Comparison of ENCODE assay signal across 18 mouse cellular contexts in genomic region chr11:8716858-8717257, GRCm38 (mm10). TPM values are rescaled to one million over a fixed set of nuclear protein-coding genes. Genes with fewer than 3 reads are reported as not detected.
DNase-seq lines count a peak whose midpoint lies in the region; ATAC-seq and TF ChIP-seq lines count a peak whose summit lies in the region.
"Had no signal": no experiment of that assay in that cellular context is flagged by ENCODE, and none has a peak within 500 bp of the region (broad histone marks: within the 10 kb centered on the region; RNA-seq: fewer than 3 reads in every experiment).

No protein-coding gene starts in this region.

- 14% methylated on average over 5 of the region's 5 CpGs for WGBS in heart, embryonic 16.5 days
- 48% methylated on average over 5 of the region's 5 CpGs for WGBS in spleen, adult 2 months

- H3K4me2 ChIP-seq in heart, embryonic 16.5 days (ENCODE audit: low read depth, low read length): no peak overlapping the region
- H3K4me2 ChIP-seq: liver, embryonic 12.5 days; lung, embryonic 15.5 days had no signal

- peak overlapping the region; percentile 56; the same call in 1 of the 2 replicates for H3K27ac ChIP-seq in gastrocnemius, adult 2 months
- peak overlapping the region; percentile 21; the same call in 1 of the 2 replicates for H3K27ac ChIP-seq in heart, embryonic 16.5 days (ENCODE audit: low read length)
- 0 out of 2 replicates have a peak overlapping the region, but pooled peaks have one; percentile 18 for H3K27ac ChIP-seq in spleen, adult 2 months (ENCODE audit: insufficient read depth, low read length)
- H3K27ac ChIP-seq: hindbrain, postnatal 0 days; liver, embryonic 12.5 days; lung, embryonic 15.5 days had no signal

- no peak overlapping the region for H3K9ac ChIP-seq in heart, embryonic 16.5 days (ENCODE audit: low read length)
- H3K9ac ChIP-seq: liver, embryonic 12.5 days; lung, embryonic 15.5 days had no signal

- TF ChIP-seq CTCF in gastrocnemius, adult 2 months (IDR thresholded peaks at IDR 0.05): no peak
- no peak for TF ChIP-seq CTCF in spleen, adult 2 months (IDR thresholded peaks at IDR 0.05; ENCODE audit: extremely low read depth, insufficient read depth, insufficient read length, insufficient replicate concordance)

- no peaks in the 10 kb centered on the region for H3K9me3 ChIP-seq in heart, embryonic 16.5 days (replicated peaks; ENCODE audit: control insufficient read depth, low read length)
- H3K9me3 ChIP-seq: liver, embryonic 12.5 days; lung, embryonic 15.5 days had no signal

- no peaks in the 10 kb centered on the region for H3K27me3 ChIP-seq in heart, embryonic 16.5 days (ENCODE audit: control insufficient read depth, insufficient read depth, low read length)
- H3K27me3 ChIP-seq in spleen, adult 2 months (ENCODE audit: control insufficient read depth, insufficient read depth, low read length): no peaks in the 10 kb centered on the region
- H3K27me3 ChIP-seq: liver, embryonic 12.5 days; lung, embryonic 15.5 days had no signal

- intact Hi-C loops in gastrocnemius, adult 2 months (cut with DNase I): no loop called here
- intact Hi-C loops in gastrocnemius, postnatal 36 days (cut with DNase I): no loop called here

- no peak for DNase-seq in gastrocnemius, adult 2 months
- no peak for DNase-seq in gastrocnemius, postnatal 36 days
- DNase-seq in heart, adult 18-20 months: no peak
- DNase-seq in spleen, adult 2 months (ENCODE audit: low read depth in 1 of 2, low spot score in 2 of 2): no peak
- no peak for DNase-seq in spleen, adult 18-20 months
- peak; percentile 60 for DNase-seq in yolk sac, embryonic 10.5 days (ENCODE audit: low spot score)
- no peak for DNase-seq in urinary bladder, adult 2 months (ENCODE audit: low spot score)
- DNase-seq: adrenal gland, adult 2 months; cerebellum, adult 9-11 months; left cerebral cortex, postnatal 4 days; midbrain, embryonic 14.5 days; thymus, postnatal 4 days had no signal

- no peak overlapping the region for H3K4me3 ChIP-seq in gastrocnemius, adult 2 months
- H3K4me3 ChIP-seq in heart, embryonic 16.5 days (ENCODE audit: low read length): no peak overlapping the region
- H3K4me3 ChIP-seq in spleen, adult 2 months (ENCODE audit: extremely low read depth, insufficient read depth, insufficient read length): no peak overlapping the region
- H3K4me3 ChIP-seq: liver, embryonic 12.5 days; lung, embryonic 15.5 days; myocyte had no signal

- no peaks in the 10 kb centered on the region for H3K36me3 ChIP-seq in heart, embryonic 16.5 days (ENCODE audit: control insufficient read depth, insufficient read depth)
- H3K36me3 ChIP-seq in spleen, adult 2 months (ENCODE audit: control insufficient read depth, insufficient read depth, low read length): no peaks in the 10 kb centered on the region
- H3K36me3 ChIP-seq: liver, embryonic 12.5 days; lung, embryonic 15.5 days had no signal

- no peak for ATAC-seq in heart, embryonic 16.5 days (replicated peaks; ENCODE audit: extremely low read depth, insufficient read depth, low FRiP score)
- ATAC-seq: forebrain, embryonic 14.5 days; hindbrain, postnatal 0 days; liver, embryonic 12.5 days had no signal

- H3K4me1 ChIP-seq in heart, embryonic 16.5 days (ENCODE audit: control insufficient read depth, insufficient read depth, low read length): peaks cover 15% of the 10 kb centered on the region
- H3K4me1 ChIP-seq in spleen, adult 2 months (ENCODE audit: control insufficient read depth, insufficient read depth, insufficient read length): no peaks in the 10 kb centered on the region; the same call in 1 of the 2 replicates
- H3K4me1 ChIP-seq: liver, embryonic 12.5 days; lung, embryonic 15.5 days had no signal

- TF ChIP-seq POLR2A in spleen, adult 2 months (IDR thresholded peaks at IDR 0.05; ENCODE audit: low read depth, low read length): no peak

RNA-seq across cellular contexts. Expression of gene Tns3, which starts 52.5 kb away (rescaled TPM):
- total RNA-seq in gastrocnemius, adult 2 months (2021): 1 to 10 TPM; 4.9 to 9.8 TPM
- total RNA-seq in gastrocnemius, postnatal 36 days (2021): 1 to 10 TPM; 4.7 to 5.9 TPM
- polyA plus RNA-seq in heart, embryonic 16.5 days (2015; fragmentation: Nextera tagmentation; extraction: Ambion mirVana): 20.2 and 23.6 TPM in 2 replicates
- 10 to 100 TPM; 22.3 to 23.2 TPM for total RNA-seq in heart, adult 18-20 months (2021)
- polyA plus RNA-seq in spleen, adult 2 months (2012; rRNA removed): 39.4 and 39.7 TPM in 2 replicates
- polyA plus RNA-seq in urinary bladder, adult 2 months (2012; rRNA removed): 22.3 and 32.9 TPM in 2 replicates
